Mouse (Mus musculus) liver, postnatal 0 days (tissue): ENCODE data around the gene Gm45837.

ENCODE experiments used
- CTCF ChIP-seq: sonication (generic); IDR thresholded peaks from 2 replicates; pipeline ENCODE4 v1.5.1; 2016; ENCODE audit warnings: antibody characterized with exemption, low read depth
- EP300 ChIP-seq: IDR thresholded peaks from 2 replicates; pipeline ENCODE4 v1.6.1; 2016; ENCODE audit warnings: antibody characterized with exemption, low read depth, mild to moderate bottlenecking

DNA sequence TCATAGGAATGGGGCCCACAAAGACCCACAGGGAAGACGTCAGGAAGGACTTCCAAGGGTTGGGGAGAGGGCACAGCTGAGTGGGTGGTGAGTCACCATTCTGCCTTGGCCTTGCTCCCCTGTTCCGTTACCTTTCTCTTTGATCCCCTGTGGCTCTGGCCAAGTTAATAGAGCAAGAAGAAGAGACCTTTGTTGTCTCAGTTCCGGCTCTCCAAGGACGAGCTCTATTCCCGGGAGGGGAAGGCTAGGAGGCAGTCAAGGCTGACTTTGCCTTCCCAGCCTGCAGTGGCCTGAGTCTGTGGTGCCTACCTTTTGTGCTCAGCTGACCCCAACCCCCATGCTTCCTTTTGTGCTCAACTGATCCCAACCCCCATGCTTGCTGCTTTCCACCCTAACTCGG is 70.0 kb downstream of the Gm45837 start:
- TF ChIP-seq CTCF (no peak), EP300 (no peak)
